20 mouse cellular contexts compared by ENCODE assay signal in the genomic region with DNA sequence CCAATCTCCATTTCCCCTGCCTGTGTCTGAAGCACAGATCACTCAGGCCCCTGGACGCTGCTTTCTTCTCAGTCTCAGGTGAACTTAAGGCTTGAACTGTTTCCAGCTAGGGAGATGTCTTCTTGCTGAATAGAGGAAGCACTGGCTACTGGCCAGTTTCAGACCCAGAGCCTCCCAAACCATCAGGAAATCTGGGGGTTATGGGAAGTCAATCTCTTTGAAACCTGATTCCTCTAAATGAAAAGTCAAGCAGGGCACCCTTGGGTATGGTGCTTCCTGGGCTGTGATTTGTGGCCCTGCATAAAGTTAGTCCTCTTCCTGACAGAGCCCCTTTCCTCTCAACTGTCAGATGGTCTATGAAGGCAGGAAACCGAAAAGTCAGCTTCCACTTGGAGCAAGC.
A peak's percentile ranks its signal among the peaks of the same experiment; 100 is the strongest.
DNase-seq lines count a peak whose midpoint lies in the region; ATAC-seq lines count a peak whose summit lies in the region.
"Had no signal": no experiment of that assay in that cellular context is flagged by ENCODE, and none has a peak within 500 bp of the region (broad histone marks: within the 10 kb centered on the region; RNA-seq: fewer than 3 reads in every experiment).

No protein-coding gene starts in this region.

- H3K4me3 ChIP-seq in kidney, embryonic 15.5 days (replicated peaks), result no peak overlapping the region
- H3K4me3 ChIP-seq: erythroblast, embryonic 14.5 days; forebrain, embryonic 13.5 days; heart, adult 2 months; heart, embryonic 15.5 days; limb, embryonic 15.5 days; liver, embryonic 15.5 days had no signal

- peaks cover 31% of the 10 kb centered on the region for H3K4me1 ChIP-seq in kidney, embryonic 15.5 days
- H3K4me1 ChIP-seq: forebrain, embryonic 13.5 days; liver, embryonic 15.5 days had no signal

- H3K9ac ChIP-seq in kidney, embryonic 15.5 days, result no peak overlapping the region
- H3K9ac ChIP-seq: forebrain, embryonic 13.5 days; heart, embryonic 15.5 days; limb, embryonic 15.5 days; liver, embryonic 15.5 days had no signal

- no peaks in the 10 kb centered on the region for H3K9me3 ChIP-seq in kidney, embryonic 15.5 days (replicated peaks)
- H3K9me3 ChIP-seq: forebrain, embryonic 13.5 days; heart, embryonic 15.5 days; limb, embryonic 15.5 days; liver, embryonic 15.5 days had no signal

- H3K36me3 ChIP-seq in kidney, embryonic 15.5 days, result no peaks in the 10 kb centered on the region
- H3K36me3 ChIP-seq: heart, embryonic 15.5 days; limb, embryonic 15.5 days; liver, embryonic 15.5 days had no signal

- ATAC-seq in granulocyte monocyte progenitor cell, adult 5-6 weeks (replicated peaks; ENCODE audit: poor library complexity, severe bottlenecking), result peak; percentile 44
- 0 out of 2 replicates have a peak, but pooled peaks have one; percentile 35 for ATAC-seq in kidney, embryonic 15.5 days (replicated peaks; ENCODE audit: low FRiP score)
- ATAC-seq in CD4-positive, CD25-positive, alpha-beta regulatory T cell, adult 4 months, result no peak
- ATAC-seq: forebrain, embryonic 13.5 days; hindbrain, postnatal 0 days; lung, postnatal 0 days had no signal

- peak; percentile 30 for DNase-seq in adrenal gland, adult 8-10 months
- no peak for DNase-seq in adrenal gland, adult 18-20 months (ENCODE audit: low spot score in 2 of 2)
- peak; percentile 33 to 53 for DNase-seq in kidney, postnatal 4 days
- DNase-seq in right cerebral cortex, postnatal 25 days, result no peak
- DNase-seq in urinary bladder, postnatal 10 days (ENCODE audit: low spot score), result no peak
- DNase-seq: cerebellum, adult 9-11 months; gastrocnemius, postnatal 10 days; heart, adult 2 months; retina, postnatal 1 day had no signal

- no peak overlapping the region for H3K4me2 ChIP-seq in kidney, embryonic 15.5 days
- H3K4me2 ChIP-seq: forebrain, embryonic 13.5 days; heart, embryonic 15.5 days; limb, embryonic 15.5 days; liver, embryonic 15.5 days had no signal

- H3K27me3 ChIP-seq in kidney, embryonic 15.5 days, result 0 out of 2 replicates have a peak, but pooled peaks cover 4% of the 10 kb centered on the region
- H3K27me3 ChIP-seq: forebrain, embryonic 13.5 days; heart, embryonic 15.5 days; limb, embryonic 15.5 days; liver, embryonic 15.5 days had no signal

- WGBS in kidney, embryonic 15.5 days, result 22% methylated on average over 2 of the region's 2 CpGs

- H3K27ac ChIP-seq in kidney, embryonic 15.5 days, result peak overlapping the region; percentile 49; the same call in 1 of the 2 replicates
- H3K27ac ChIP-seq: forebrain, embryonic 13.5 days; heart, adult 2 months; heart, embryonic 15.5 days; hindbrain, postnatal 0 days; limb, embryonic 15.5 days; liver, embryonic 15.5 days; stomach, postnatal 0 days had no signal

Comparison
In these comparisons a context has a peak if more than half of its experiments do, and no peak if none do; other contexts are left out.
1. DNase-seq: peak in adrenal gland, adult 8-10 months (single experiment) and kidney, postnatal 4 days (2 of 2); none in adrenal gland, adult 18-20 months (0 of 2), right cerebral cortex, postnatal 25 days (single experiment) and urinary bladder, postnatal 10 days (single experiment).